Mouse (Mus musculus) cerebellum, adult 2 months (tissue): ENCODE measurements around the gene Tead4.
"Not testable (repeated sequence)": the region's sequence is repeated elsewhere in the genome, so short reads cannot be mapped to it uniquely, and the experiment has no call there.

Source experiments
- CTCF ChIP-seq: fragments of 200-500 bp; IDR thresholded peaks from 2 replicates; pipeline ENCODE4 v1.5.1; 2011; ENCODE audit warnings: low read depth, mild to moderate bottlenecking, control low read depth, low read length, moderate library complexity, borderline replicate concordance; ENCODE audit not compliant: insufficient read depth
- POLR2A ChIP-seq: fragments of 200-500 bp; IDR thresholded peaks from 2 replicates; pipeline ENCODE4 v1.6.1; 2011; ENCODE audit warnings: low read length, control low read depth, borderline replicate concordance; ENCODE audit not compliant: insufficient read depth

GRCm38 (mm10) chr6:128209199-128209598 lies 91.4 kb downstream of the Tead4 start:
- TF ChIP-seq CTCF, POLR2A: not testable (repeated sequence)
